Mouse (Mus musculus): ENCODE results near the gene Tex52. TPM values are rescaled to one million over a fixed set of nuclear protein-coding genes. Genes with fewer than 3 reads are reported as not detected.
A peak's percentile ranks its signal among the peaks of the same experiment; 100 is the strongest.

Gene Tex52
- polyA plus RNA-seq, 1 experiment from 2014 or later: 0.85 TPM

DNA sequence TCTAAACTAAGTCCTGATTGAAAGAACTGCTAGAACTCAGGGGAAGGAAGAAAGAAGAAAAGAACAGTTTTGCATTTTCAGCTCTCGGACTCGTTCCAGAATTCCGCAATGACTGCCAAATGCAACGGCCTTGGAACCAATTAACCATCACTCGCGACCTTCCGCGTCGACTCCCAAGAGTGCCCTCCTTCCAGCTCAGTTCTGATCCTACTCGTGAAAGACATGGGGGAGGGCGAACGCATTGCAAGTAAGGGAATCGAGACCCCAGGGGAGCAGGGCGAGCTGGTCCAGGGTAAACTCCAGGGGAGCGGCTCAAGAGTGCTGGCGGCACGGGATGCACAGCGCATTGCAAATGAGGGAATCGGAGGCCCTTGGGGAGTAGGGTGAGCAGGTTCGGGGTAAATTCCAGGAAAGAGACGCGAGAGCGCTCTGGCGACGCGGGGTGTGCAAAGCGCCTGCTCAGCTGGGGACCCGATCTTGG lies 20.0 kb upstream of the Tex52 start:
- peaks cover 26% of the 10 kb centered on the region for H3K4me1 ChIP-seq (replicated peaks; ENCODE audit: control insufficient read depth, insufficient read depth, low read length)

DNA sequence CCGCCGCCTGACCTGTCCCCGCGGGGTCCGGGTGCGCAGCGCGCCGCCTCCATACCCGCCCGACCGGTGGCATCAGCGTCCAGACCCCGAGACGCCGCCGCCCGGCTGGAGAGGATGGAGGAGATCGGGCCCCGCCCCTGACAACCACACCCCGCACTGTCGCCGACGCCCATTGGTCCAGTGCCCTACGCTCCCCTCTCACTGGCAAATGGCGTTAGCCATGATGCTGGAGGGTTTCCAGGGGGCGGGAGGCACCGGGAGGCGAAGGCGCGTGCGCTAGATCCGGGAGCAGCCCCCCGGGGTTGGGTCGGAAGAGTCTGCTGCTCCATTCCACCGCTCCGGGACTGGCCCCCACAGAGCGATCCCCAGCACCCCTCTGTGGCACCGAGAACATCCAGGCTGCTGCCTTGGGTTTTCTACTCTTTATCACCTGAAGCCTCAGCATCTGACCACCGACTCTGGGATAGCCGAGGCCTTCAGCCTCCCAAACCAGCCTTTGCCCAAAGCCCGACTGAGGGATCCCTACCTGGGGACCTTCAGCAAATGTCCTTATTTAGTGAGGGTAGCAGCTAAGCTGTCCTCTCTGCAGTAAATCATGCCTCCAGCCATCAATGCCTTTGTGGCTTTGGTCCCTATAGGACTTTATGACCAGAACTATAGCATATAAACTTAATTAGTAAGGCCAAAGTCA lies 19.4 kb upstream of the Tex52 start, which contains the start of gene Tulp3:
Gene Tulp3 (minus strand): TSS at position 126 of the 691 bp plus-strand sequence.
- WGBS: under 1% methylated on average over 42 of the region's 42 CpGs
- H3K9me3 ChIP-seq (ENCODE audit: control insufficient read depth, low read length): no peaks in the 10 kb centered on the region
- peak within 1 kb of the TSS; percentile 63 for H3K4me2 ChIP-seq (ENCODE audit: low read length)
- H3K9ac ChIP-seq (replicated peaks; ENCODE audit: low read depth, low read length): peak within 1 kb of the TSS; percentile 84
- no peaks in the 10 kb centered on the region for H3K27me3 ChIP-seq (replicated peaks; ENCODE audit: control insufficient read depth, insufficient read depth, low read length)
- peaks cover 29% of the 10 kb centered on the region for H3K4me1 ChIP-seq (replicated peaks; ENCODE audit: control insufficient read depth, insufficient read depth, low read length)
- H3K27ac ChIP-seq (ENCODE audit: low read length): peak within 1 kb of the TSS; percentile 88
- H3K36me3 ChIP-seq (ENCODE audit: control insufficient read depth, insufficient read depth): no peaks in the 10 kb centered on the region
- ATAC-seq: peak; percentile 98
- peak within 1 kb of the TSS; percentile 59 for H3K4me3 ChIP-seq (replicated peaks; ENCODE audit: low read length)

More for the DNA sequence above, 20.0 kb upstream of the Tex52 start:
- under 1% methylated on average over 28 of the region's 28 CpGs for WGBS
- Histone ChIP-seq H3K9ac (replicated peaks; ENCODE audit: low read depth, low read length) (peak overlapping the region; percentile 84), H3K27me3 (replicated peaks; ENCODE audit: control insufficient read depth, insufficient read depth, low read length) (no peaks in the 10 kb centered on the region), H3K9me3 (ENCODE audit: control insufficient read depth, low read length) (no peaks in the 10 kb centered on the region), H3K36me3 (ENCODE audit: control insufficient read depth, insufficient read depth) (no peaks in the 10 kb centered on the region), H3K27ac (ENCODE audit: low read length) (peak overlapping the region; percentile 88), H3K4me2 (ENCODE audit: low read length) (peak overlapping the region; percentile 63), H3K4me3 (replicated peaks; ENCODE audit: low read length) (peak overlapping the region; percentile 59)
- peak; percentile 74 for ATAC-seq

DNA sequence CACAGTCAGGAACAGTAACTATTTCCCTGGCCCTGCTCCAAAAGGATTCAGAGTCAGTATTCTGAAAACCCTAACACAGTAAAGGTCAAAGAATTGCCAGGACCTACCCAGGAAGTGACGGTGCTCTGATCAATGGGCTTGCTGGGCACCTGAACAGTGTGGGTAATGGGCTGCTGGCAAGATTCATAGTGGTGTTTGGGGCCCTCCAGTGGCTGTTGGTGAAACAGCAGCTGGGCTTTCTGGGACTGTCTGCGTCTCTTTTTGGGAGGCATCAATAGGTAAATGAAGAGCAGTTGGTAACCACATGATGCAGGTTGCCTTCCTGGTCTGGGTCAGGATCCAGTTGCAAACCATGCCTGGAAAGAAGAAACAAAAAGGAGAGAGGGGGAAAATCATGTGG lies 16.3 kb upstream of the Tex52 start:
- no peaks in the 10 kb centered on the region for H3K27me3 ChIP-seq (replicated peaks; ENCODE audit: control insufficient read depth, insufficient read depth, low read length)
- H3K9ac ChIP-seq (replicated peaks; ENCODE audit: low read depth, low read length): no peak overlapping the region
- no peak overlapping the region for H3K27ac ChIP-seq (ENCODE audit: low read length)
- H3K9me3 ChIP-seq (ENCODE audit: control insufficient read depth, low read length): no peaks in the 10 kb centered on the region
- H3K36me3 ChIP-seq (ENCODE audit: control insufficient read depth, insufficient read depth): no peaks in the 10 kb centered on the region
- no peak overlapping the region for H3K4me2 ChIP-seq (ENCODE audit: low read length)
- no peak for ATAC-seq
- H3K4me3 ChIP-seq (replicated peaks; ENCODE audit: low read length): no peak overlapping the region
- H3K4me1 ChIP-seq (replicated peaks; ENCODE audit: control insufficient read depth, insufficient read depth, low read length): peaks cover 37% of the 10 kb centered on the region
- WGBS: 6% methylated on average over 2 of the region's 2 CpGs

DNA sequence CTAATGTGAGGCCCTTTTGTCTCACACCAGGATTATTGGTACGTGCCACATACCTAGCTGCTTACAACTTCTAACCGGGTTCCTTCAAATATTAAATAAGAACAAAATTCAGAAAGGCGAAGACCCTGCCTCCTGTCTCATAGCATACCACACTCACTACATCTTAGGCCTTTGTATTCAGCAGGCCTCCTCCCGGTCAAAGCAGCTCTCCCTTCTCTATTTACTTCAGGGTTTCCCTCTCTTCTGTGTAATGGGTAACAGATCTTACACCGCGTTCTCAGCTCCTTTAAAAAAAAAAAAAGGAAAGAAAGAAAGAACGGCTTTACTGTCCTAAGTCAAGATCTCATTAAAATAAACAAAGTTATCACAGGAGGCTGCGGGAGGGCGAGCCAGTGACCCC lies 13.4 kb upstream of the Tex52 start:
- WGBS: 10% methylated on average over 9 of the region's 9 CpGs
- no peak for ATAC-seq
- no peaks in the 10 kb centered on the region for H3K27me3 ChIP-seq (replicated peaks; ENCODE audit: control insufficient read depth, insufficient read depth, low read length)
- H3K9me3 ChIP-seq (ENCODE audit: control insufficient read depth, low read length): no peaks in the 10 kb centered on the region
- peaks cover 24% of the 10 kb centered on the region for H3K4me1 ChIP-seq (replicated peaks; ENCODE audit: control insufficient read depth, insufficient read depth, low read length)
- peak overlapping the region; percentile 92 for H3K9ac ChIP-seq (replicated peaks; ENCODE audit: low read depth, low read length)
- H3K4me3 ChIP-seq (replicated peaks; ENCODE audit: low read length): peak overlapping the region; percentile 94
- H3K4me2 ChIP-seq (ENCODE audit: low read length): peak overlapping the region; percentile 87
- H3K27ac ChIP-seq (ENCODE audit: low read length): peak overlapping the region; percentile 90
- no peaks in the 10 kb centered on the region for H3K36me3 ChIP-seq (ENCODE audit: control insufficient read depth, insufficient read depth)

DNA sequence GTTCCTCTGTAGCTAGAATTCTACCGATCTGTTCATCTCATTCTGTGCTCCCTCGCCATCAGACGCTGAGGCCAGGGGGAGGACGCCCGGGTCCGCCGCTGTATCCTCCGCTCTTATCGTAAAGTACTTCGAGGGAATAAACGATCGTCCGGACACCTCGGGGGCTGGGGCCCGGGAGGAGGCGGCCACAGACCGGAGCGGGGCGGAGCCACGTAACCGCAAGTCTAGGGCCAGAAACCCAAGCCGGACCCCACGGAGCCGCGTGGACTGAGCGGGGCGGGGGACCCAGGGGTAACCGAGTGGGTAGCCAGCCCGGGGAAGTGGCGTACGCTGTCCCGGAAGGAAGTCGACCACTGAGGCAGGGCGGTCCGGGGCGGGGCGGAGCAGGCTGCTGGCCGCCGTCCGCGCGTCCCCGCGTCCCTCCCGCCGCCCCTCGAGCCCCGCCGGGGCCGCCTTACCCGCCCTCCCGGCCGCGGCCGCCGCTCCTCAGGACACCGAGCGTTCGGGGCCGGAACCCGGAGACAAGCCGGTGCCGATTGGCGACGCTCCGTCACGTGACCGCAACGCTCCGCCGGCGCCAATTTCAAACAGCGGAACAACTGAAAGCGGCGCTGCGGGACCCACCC lies 12.8 kb upstream of the Tex52 start, which contains the start of the genes Rhno1 and Foxm1:
Gene Rhno1 (minus strand): TSS at position 531 of the 626 bp plus-strand sequence.
Gene Foxm1 (plus strand): TSS at position 587 of the 626 bp plus-strand sequence.
- ATAC-seq: peak; percentile 86
- Histone ChIP-seq H3K36me3 (ENCODE audit: control insufficient read depth, insufficient read depth) (no peaks in the 10 kb centered on the region), H3K4me2 (ENCODE audit: low read length) (peak within 1 kb of the TSS; percentile 87), H3K27me3 (replicated peaks; ENCODE audit: control insufficient read depth, insufficient read depth, low read length) (no peaks in the 10 kb centered on the region), H3K27ac (ENCODE audit: low read length) (peak within 1 kb of the TSS; percentile 90), H3K4me3 (replicated peaks; ENCODE audit: low read length) (peak within 1 kb of the TSS; percentile 94), H3K4me1 (replicated peaks; ENCODE audit: control insufficient read depth, insufficient read depth, low read length) (peaks cover 24% of the 10 kb centered on the region), H3K9ac (replicated peaks; ENCODE audit: low read depth, low read length) (peak within 1 kb of the TSS; percentile 92), H3K9me3 (ENCODE audit: control insufficient read depth, low read length) (no peaks in the 10 kb centered on the region)
- under 1% methylated on average over 61 of the region's 76 CpGs for WGBS

DNA sequence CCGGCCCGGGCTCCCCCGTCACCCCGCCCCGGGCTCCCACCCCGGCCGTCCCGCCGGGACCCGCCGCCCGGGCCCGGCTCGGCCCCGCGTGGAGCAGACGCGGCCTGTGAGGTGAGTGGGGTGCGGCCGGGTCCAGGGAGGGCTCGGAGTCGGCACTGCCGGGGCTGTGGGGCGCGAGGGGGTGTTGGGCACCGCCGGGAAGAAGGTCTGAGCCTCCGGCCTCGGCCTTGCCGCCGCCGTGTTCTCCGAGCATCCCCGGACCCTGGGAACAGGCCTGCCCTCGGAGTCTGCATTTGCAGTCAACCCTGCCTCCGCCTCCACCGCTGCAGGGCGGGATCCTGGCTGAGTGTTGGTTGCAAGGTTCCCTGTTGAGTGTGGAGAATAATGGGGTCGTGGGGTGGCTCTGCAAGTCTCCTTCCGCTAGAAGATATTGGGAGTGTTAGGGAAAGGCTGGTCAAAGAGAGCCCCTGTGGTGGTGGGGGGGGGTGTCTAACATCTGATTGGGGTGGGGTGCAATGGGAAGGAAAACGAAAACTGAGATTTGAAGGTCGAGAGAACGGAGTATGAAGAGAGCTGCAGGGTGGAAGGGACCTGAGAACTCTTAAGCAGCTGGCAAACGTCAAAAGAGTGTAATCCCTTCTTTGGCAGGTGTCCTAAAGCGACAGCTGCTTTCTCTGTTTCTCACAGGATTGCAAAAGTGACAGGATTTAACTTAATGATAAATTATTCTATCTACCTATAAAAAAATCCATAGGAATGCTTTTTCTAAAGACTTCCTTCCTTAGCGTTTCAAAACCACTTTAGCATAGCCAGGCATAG lies 12.0 kb upstream of the Tex52 start:
- peaks cover 24% of the 10 kb centered on the region for H3K4me1 ChIP-seq (replicated peaks; ENCODE audit: control insufficient read depth, insufficient read depth, low read length)
- 1% methylated on average over 42 of the region's 46 CpGs for WGBS
- no peaks in the 10 kb centered on the region for H3K36me3 ChIP-seq (ENCODE audit: control insufficient read depth, insufficient read depth)
- H3K9ac ChIP-seq (replicated peaks; ENCODE audit: low read depth, low read length): peak overlapping the region; percentile 92
- peak; percentile 1; the same call in 1 of the 2 replicates for ATAC-seq
- peak overlapping the region; percentile 90 for H3K27ac ChIP-seq (ENCODE audit: low read length)
- H3K4me2 ChIP-seq (ENCODE audit: low read length): peak overlapping the region; percentile 87
- H3K4me3 ChIP-seq (replicated peaks; ENCODE audit: low read length): peak overlapping the region; percentile 94
- no peaks in the 10 kb centered on the region for H3K9me3 ChIP-seq (ENCODE audit: control insufficient read depth, low read length)
- no peaks in the 10 kb centered on the region for H3K27me3 ChIP-seq (replicated peaks; ENCODE audit: control insufficient read depth, insufficient read depth, low read length)

DNA sequence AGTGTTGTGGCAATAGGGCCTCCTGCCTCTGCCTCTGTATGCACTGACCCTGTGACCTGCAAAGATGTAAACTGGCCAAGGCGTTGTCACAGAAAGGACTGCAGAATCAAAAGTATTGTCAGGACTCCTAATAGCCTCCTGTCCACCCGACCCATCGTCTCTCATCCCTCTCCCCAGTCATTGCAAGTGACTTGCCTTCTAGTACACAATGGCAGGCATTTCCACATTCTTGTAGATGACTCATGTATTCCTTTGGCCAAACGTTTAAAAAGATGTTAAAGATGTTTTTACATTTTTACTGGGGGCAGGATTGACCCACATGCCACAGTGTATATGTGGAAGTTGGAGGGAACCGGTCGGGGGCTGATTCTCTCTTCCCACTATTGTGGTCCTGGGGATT lies 10.5 kb upstream of the Tex52 start:
- Histone ChIP-seq H3K4me3 (replicated peaks; ENCODE audit: low read length) (no peak overlapping the region), H3K4me2 (ENCODE audit: low read length) (no peak overlapping the region), H3K9me3 (ENCODE audit: control insufficient read depth, low read length) (no peaks in the 10 kb centered on the region), H3K27me3 (replicated peaks; ENCODE audit: control insufficient read depth, insufficient read depth, low read length) (no peaks in the 10 kb centered on the region), H3K4me1 (replicated peaks; ENCODE audit: control insufficient read depth, insufficient read depth, low read length) (peaks cover 20% of the 10 kb centered on the region), H3K27ac (ENCODE audit: low read length) (no peak overlapping the region), H3K9ac (replicated peaks; ENCODE audit: low read depth, low read length) (no peak overlapping the region), H3K36me3 (ENCODE audit: control insufficient read depth, insufficient read depth) (no peaks in the 10 kb centered on the region)
- 79% methylated on average over 6 of the region's 6 CpGs for WGBS
- no peak for ATAC-seq

DNA sequence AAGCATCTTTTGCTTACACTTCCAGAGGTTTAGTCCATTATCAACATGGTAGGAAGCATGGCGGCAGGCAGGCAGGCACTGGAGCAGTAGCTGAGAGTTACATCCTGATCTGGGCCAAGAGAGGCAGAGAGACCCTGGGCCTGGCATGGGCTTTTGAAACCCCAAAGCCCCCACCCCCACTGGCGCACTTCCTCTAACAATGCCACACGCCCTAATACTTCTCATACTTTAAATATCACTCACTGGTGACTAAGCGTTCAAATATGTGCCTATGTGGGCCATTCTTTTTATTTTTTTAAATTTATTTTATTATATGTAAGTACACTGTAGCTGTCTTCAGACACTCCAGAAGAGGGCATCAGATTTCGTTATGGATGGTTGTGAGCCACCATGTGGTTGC lies 8.8 kb upstream of the Tex52 start:
- no peak for ATAC-seq
- Histone ChIP-seq H3K4me3 (replicated peaks; ENCODE audit: low read length) (no peak overlapping the region), H3K9ac (replicated peaks; ENCODE audit: low read depth, low read length) (no peak overlapping the region), H3K27ac (ENCODE audit: low read length) (no peak overlapping the region), H3K4me2 (ENCODE audit: low read length) (no peak overlapping the region), H3K36me3 (ENCODE audit: control insufficient read depth, insufficient read depth) (no peaks in the 10 kb centered on the region), H3K9me3 (ENCODE audit: control insufficient read depth, low read length) (no peaks in the 10 kb centered on the region), H3K27me3 (replicated peaks; ENCODE audit: control insufficient read depth, insufficient read depth, low read length) (no peaks in the 10 kb centered on the region), H3K4me1 (replicated peaks; ENCODE audit: control insufficient read depth, insufficient read depth, low read length) (peaks cover 11% of the 10 kb centered on the region)
- 96% methylated on average over 5 of the region's 5 CpGs for WGBS

DNA sequence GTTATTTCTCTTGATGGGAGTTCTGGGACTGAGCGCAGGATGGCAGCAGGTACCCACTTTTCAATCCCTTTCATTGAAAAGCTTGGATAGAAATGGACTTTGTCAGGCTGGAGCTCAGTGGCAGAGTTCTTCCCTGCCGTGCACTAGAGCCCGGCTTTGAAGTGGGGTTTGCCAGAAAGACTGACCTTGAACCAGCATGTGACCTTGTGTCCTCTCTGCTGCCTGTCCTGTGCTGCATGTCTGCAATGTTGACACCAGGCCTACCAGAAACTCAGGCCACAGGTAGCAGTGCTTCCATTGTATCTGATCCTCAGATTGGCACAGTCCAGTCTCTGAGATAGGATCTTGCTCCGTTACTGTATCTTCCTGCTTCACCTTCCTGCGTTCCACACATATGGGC lies 5.2 kb upstream of the Tex52 start:
- no peaks in the 10 kb centered on the region for H3K36me3 ChIP-seq (ENCODE audit: control insufficient read depth, insufficient read depth)
- 93% methylated on average over 5 of the region's 5 CpGs for WGBS

More for the DNA sequence above, 5.2 kb upstream of the Tex52 start:
- no peak for ATAC-seq
- H3K27ac ChIP-seq (ENCODE audit: low read length): no peak overlapping the region
- no peak overlapping the region for H3K9ac ChIP-seq (replicated peaks; ENCODE audit: low read depth, low read length)
- peaks cover 4% of the 10 kb centered on the region; the same call in 1 of the 2 replicates for H3K4me1 ChIP-seq (replicated peaks; ENCODE audit: control insufficient read depth, insufficient read depth, low read length)
- H3K4me2 ChIP-seq (ENCODE audit: low read length): no peak overlapping the region
- no peak overlapping the region for H3K4me3 ChIP-seq (replicated peaks; ENCODE audit: low read length)
- no peaks in the 10 kb centered on the region for H3K27me3 ChIP-seq (replicated peaks; ENCODE audit: control insufficient read depth, insufficient read depth, low read length)
- no peaks in the 10 kb centered on the region for H3K9me3 ChIP-seq (ENCODE audit: control insufficient read depth, low read length)
